Mouse (Mus musculus) CH12.LX (cell line): ENCODE results near the gene Dhx40.
"Not testable (repeated sequence)": the region's sequence is repeated elsewhere in the genome, so short reads cannot be mapped to it uniquely, and the experiment has no call there.

Experiments
- BHLHE40 ChIP-seq: IDR thresholded peaks from 2 replicates; pipeline ENCODE4 v1.6.1; 2011; ENCODE audit warnings: mild to moderate bottlenecking, low read depth, low read length, improper control_type of control experiment
- CTCF ChIP-seq, 2 experiments: IDR thresholded peaks in 1 of 2; conservative IDR thresholded peaks in 1 of 2; 2 replicates each; pipeline ENCODE4 v1.5.1; 2011 to 2012; ENCODE audit warnings: low read depth in 2 of 2, low read length in 2 of 2, improper control_type of control experiment in 1 of 2, inconsistent platforms in 1 of 2, mild to moderate bottlenecking in 1 of 2, moderate library complexity in 1 of 2
- ELF1 ChIP-seq: IDR thresholded peaks from 2 replicates; pipeline ENCODE4 v1.6.1; 2014; ENCODE audit warnings: low read depth, mild to moderate bottlenecking, inconsistent platforms, low read length, improper control_type of control experiment
- HCFC1 ChIP-seq: IDR thresholded peaks from 2 replicates; pipeline ENCODE4 v1.6.1; 2012; ENCODE audit warnings: low read depth, mild to moderate bottlenecking, inconsistent platforms, low read length, improper control_type of control experiment
- IRF4 ChIP-seq: IDR thresholded peaks from 2 replicates; pipeline ENCODE4 v1.6.1; 2014; ENCODE audit warnings: low read depth, mild to moderate bottlenecking, inconsistent platforms, low read length, improper control_type of control experiment
- KAT2A ChIP-seq: IDR thresholded peaks from 2 replicates; pipeline ENCODE4 v1.6.1; 2012; ENCODE audit warnings: low read length, improper control_type of control experiment, inconsistent platforms; ENCODE audit not compliant: insufficient replicate concordance
- MAX ChIP-seq: IDR thresholded peaks from 2 replicates; pipeline ENCODE4 v1.6.1; 2011; ENCODE audit warnings: low read length, improper control_type of control experiment
- MAZ ChIP-seq: IDR thresholded peaks from 2 replicates; pipeline ENCODE4 v1.6.1; 2012; ENCODE audit warnings: low read depth, mild to moderate bottlenecking, inconsistent platforms, low read length, improper control_type of control experiment, moderate library complexity
- MEF2A ChIP-seq: IDR thresholded peaks from 2 replicates; pipeline ENCODE4 v1.6.1; 2014; ENCODE audit warnings: low read depth, mild to moderate bottlenecking, inconsistent platforms, low read length, improper control_type of control experiment, borderline replicate concordance
- NELFE ChIP-seq: IDR thresholded peaks from 2 replicates; pipeline ENCODE4 v1.6.1; 2011; ENCODE audit warnings: low read depth, low read length, improper control_type of control experiment
- POLR2A ChIP-seq: IDR thresholded peaks from 2 replicates; pipeline ENCODE4 v1.6.1; 2011; ENCODE audit warnings: low read depth, mild to moderate bottlenecking, improper control_type of control experiment, low read length
- SMC3 ChIP-seq: IDR thresholded peaks from 2 replicates; pipeline ENCODE4 v1.6.1; 2011; ENCODE audit warnings: low read depth, low read length, improper control_type of control experiment
- ZNF384 ChIP-seq: IDR thresholded peaks from 2 replicates; pipeline ENCODE4 v1.6.1; 2012; ENCODE audit warnings: low read depth, low read length, improper control_type of control experiment, inconsistent platforms

DNA sequence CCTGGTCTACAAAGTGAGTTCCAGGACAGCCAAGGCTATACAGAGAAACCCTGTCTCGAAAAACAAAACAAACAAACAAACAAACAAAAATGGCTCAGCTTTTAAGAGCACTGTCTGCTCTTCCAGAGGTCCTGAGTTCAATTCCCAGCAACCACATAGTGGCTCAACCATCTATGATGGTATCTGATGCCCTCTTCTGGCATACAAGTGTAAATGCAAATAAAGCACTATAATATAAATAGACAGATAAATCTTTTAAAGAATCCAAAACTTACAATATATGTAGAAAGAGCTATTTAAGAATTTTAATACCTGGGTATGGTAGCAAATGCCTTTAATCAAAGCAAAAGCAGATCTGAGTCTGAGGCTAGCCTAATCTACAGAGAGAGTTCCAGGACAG, 69.2 kb downstream of the Dhx40 start:
- not testable (repeated sequence) for TF ChIP-seq MAZ, MAX, KAT2A, SMC3, HCFC1, ZNF384, POLR2A, IRF4, NELFE, BHLHE40, ELF1, MEF2A
- peak; percentile 7 to 23; a peak in 1 of 4 replicates for TF ChIP-seq CTCF (conservative IDR thresholded peaks at IDR 0.05 in 1 of 2, IDR thresholded peaks at IDR 0.05 in 1 of 2; ENCODE audit: low read depth in 2 of 2, low read length in 2 of 2)
